Mouse (Mus musculus) myocyte (in vitro differentiated cells): ENCODE data around the gene Slc38a10. TPM values are rescaled to one million over a fixed set of nuclear protein-coding genes. Genes with fewer than 3 reads are reported as not detected.

ENCODE experiments used
- H3K27me3 ChIP-seq: one replicate; pipeline ENCODE4 v1.6.1; 2011; ENCODE audit not compliant: control insufficient read depth, insufficient read depth, insufficient read length
- H3K36me3 ChIP-seq: one replicate; pipeline ENCODE4 v1.6.1; 2011; ENCODE audit not compliant: control insufficient read depth, insufficient read depth
- H3K4me2 ChIP-seq: one replicate; pipeline ENCODE4 v1.6.1; 2011; ENCODE audit warnings: low read depth, control low read depth
- H3K4me3 ChIP-seq: one replicate; pipeline ENCODE4 v1.5.1; 2011; ENCODE audit warnings: mild to moderate bottlenecking, control low read depth, moderate library complexity
- H3K79me2 ChIP-seq: one replicate; pipeline ENCODE4 v1.6.1; 2011; ENCODE audit not compliant: control insufficient read depth, insufficient read depth
- H3ac ChIP-seq: one replicate; pipeline ENCODE4 v1.6.1; 2011; ENCODE audit not compliant: control insufficient read depth, insufficient read length
- CEBPB ChIP-seq: IDR thresholded peaks from 2 replicates; pipeline ENCODE4 v1.6.1; 2011; ENCODE audit warnings: mild to moderate bottlenecking, moderate library complexity; ENCODE audit not compliant: poor library complexity, insufficient read depth, severe bottlenecking
- E2F4 ChIP-seq: IDR thresholded peaks from one replicate; pipeline ENCODE4 v1.6.1; 2011; ENCODE audit warnings: mild to moderate bottlenecking, control low read depth, moderate library complexity; ENCODE audit not compliant: insufficient read depth
- MAX ChIP-seq: IDR thresholded peaks from one replicate; pipeline ENCODE4 v1.6.1; 2011; ENCODE audit warnings: low read depth, mild to moderate bottlenecking, control low read depth
- MYOD1 ChIP-seq, 3 experiments: IDR thresholded peaks; one replicate each; pipeline ENCODE4 v1.6.1; 2011; ENCODE audit warnings: control low read depth in 2 of 3, low read depth in 2 of 3, mild to moderate bottlenecking in 2 of 3, moderate library complexity in 1 of 3; ENCODE audit not compliant: insufficient read length in 2 of 3, control insufficient read depth in 1 of 3
- MYOG ChIP-seq, 3 experiments: IDR thresholded peaks; one replicate each; pipeline ENCODE4 v1.6.1; 2011; ENCODE audit warnings: control low read depth in 2 of 3, low read depth in 2 of 3, mild to moderate bottlenecking in 2 of 3; ENCODE audit not compliant: insufficient read length in 2 of 3, control insufficient read depth in 1 of 3, insufficient read depth in 1 of 3
- POLR2A ChIP-seq: IDR thresholded peaks from one replicate; pipeline ENCODE4 v1.6.1; 2011; ENCODE audit warnings: low read depth, mild to moderate bottlenecking, control low read depth, moderate library complexity; ENCODE audit not compliant: insufficient read length
- POLR2AphosphoS2 ChIP-seq: IDR thresholded peaks from one replicate; pipeline ENCODE4 v1.6.1; 2011; ENCODE audit warnings: low read depth, control low read depth; ENCODE audit not compliant: insufficient read length
- REST ChIP-seq: IDR thresholded peaks from one replicate; pipeline ENCODE4 v1.6.1; 2011; ENCODE audit warnings: mild to moderate bottlenecking, control low read depth, moderate library complexity; ENCODE audit not compliant: insufficient read depth, insufficient read length
- SRF ChIP-seq: IDR thresholded peaks from one replicate; pipeline ENCODE4 v1.6.1; 2011; ENCODE audit warnings: low read depth; ENCODE audit not compliant: control insufficient read depth, insufficient read length
- TCF12 ChIP-seq: IDR thresholded peaks from one replicate; pipeline ENCODE4 v1.6.1; 2011; ENCODE audit warnings: mild to moderate bottlenecking, control low read depth; ENCODE audit not compliant: poor library complexity, insufficient read depth, severe bottlenecking
- TCF3 ChIP-seq: IDR thresholded peaks from one replicate; pipeline ENCODE4 v1.6.1; 2011; ENCODE audit warnings: low read depth, control low read depth; ENCODE audit not compliant: insufficient read length
- USF1 ChIP-seq: IDR thresholded peaks from one replicate; pipeline ENCODE4 v1.6.1; 2011; ENCODE audit warnings: low read depth, mild to moderate bottlenecking, control low read depth, moderate library complexity
- polyA plus RNA-seq: library from polyadenylated mRNA; unstranded; fragments of >200 nt; fragmentation: generic; extraction: Trizol; gene quantifications from one replicate; pipeline ENCODE4 v1.2.1, GENCODE M21; 2012; ENCODE audit warnings: missing spikeins

Gene Slc38a10
- polyA plus RNA-seq, 1 experiment: 97.9 TPM

DNA sequence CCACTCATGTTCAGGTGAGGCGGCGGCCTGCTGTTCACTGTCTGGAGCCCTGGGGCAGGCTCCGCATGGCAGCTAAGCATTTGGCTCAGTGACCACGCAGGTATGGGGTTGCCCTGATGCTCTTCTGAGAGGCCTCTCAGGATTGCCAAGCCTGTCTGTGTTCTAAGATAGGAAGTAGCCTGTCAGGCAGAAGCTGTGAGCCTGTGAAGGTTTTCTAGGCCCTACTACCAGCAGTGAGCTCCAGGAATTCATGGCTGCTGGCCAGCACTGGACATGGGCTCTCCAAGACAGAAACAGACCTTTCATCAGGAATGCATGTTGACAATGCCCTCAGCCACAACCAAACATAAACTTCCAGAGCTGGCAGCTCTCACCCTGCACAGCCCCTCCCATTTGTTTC is 39.0 kb downstream of the Slc38a10 start:
- Histone ChIP-seq H3K4me2 (no peak overlapping the region), H3K36me3 (no peaks in the 10 kb centered on the region), H3K4me3 (no peak overlapping the region), H3K79me2 (no peaks in the 10 kb centered on the region), H3ac (no peak overlapping the region), H3K27me3 (no peaks in the 10 kb centered on the region)
- no peak for TF ChIP-seq POLR2A
- TF ChIP-seq REST: no peak
- TF ChIP-seq TCF3: no peak
- no peak for TF ChIP-seq SRF
- TF ChIP-seq MYOD1 (IDR thresholded peaks at IDR 0.05; ENCODE audit: control insufficient read depth in 1 of 3, insufficient read length in 2 of 3, low read depth in 2 of 3): no peak
- no peak for TF ChIP-seq MAX
- TF ChIP-seq USF1: no peak
- TF ChIP-seq E2F4: no peak
- TF ChIP-seq CEBPB: no peak
- TF ChIP-seq TCF12: no peak
- TF ChIP-seq POLR2AphosphoS2: no peak
- no peak for TF ChIP-seq MYOG (IDR thresholded peaks at IDR 0.05; ENCODE audit: control insufficient read depth in 1 of 3, insufficient read depth in 1 of 3, insufficient read length in 2 of 3, low read depth in 2 of 3)

DNA sequence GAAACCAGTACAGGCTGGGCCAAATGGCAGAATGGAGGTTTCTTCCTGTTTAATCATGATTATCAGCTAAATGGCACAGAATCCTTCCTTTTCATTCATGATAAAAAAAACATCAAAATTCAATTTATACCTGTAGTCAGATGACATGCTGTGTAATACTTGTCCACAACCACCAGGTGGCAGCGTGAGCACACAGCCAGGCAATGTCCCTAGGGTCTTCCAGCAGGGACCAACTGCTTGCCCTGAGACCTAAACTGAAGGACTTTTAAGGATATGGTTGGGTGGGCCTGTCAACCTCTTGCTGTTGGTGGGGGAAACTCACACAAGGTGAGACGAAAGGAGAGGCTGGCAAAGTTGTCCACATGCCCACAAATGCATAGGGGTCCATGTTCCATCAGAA is 40.1 kb downstream of the Slc38a10 start:
- Histone ChIP-seq H3K4me2 (no peak overlapping the region), H3K79me2 (no peaks in the 10 kb centered on the region), H3K27me3 (no peaks in the 10 kb centered on the region), H3K4me3 (no peak overlapping the region), H3K36me3 (no peaks in the 10 kb centered on the region), H3ac (no peak overlapping the region)
- TF ChIP-seq TCF12 (no peak), POLR2A (no peak), MAX (no peak), SRF (no peak), REST (no peak)

DNA sequence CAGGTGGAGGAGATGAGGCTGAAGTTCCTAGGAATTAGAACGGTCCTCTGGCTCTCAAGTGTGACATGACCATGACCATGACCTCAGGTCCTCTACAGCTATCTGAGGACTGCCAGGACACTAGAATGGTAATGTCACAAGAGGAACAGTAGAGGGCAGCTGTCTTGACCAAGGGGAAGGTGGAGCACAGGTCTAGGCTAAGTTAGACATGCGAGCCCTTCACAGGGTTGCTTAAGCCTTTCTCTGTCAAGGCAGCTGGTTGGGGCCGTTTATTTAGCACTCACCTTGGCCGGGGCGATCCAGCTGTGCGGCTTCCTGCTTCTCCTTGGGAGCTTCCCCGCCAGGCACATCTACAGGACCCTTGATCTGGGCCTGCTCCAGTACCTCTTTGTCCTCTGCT is 40.6 kb downstream of the Slc38a10 start:
- no peak for TF ChIP-seq USF1
- TF ChIP-seq MYOD1 (IDR thresholded peaks at IDR 0.05; ENCODE audit: control insufficient read depth in 1 of 3, insufficient read length in 2 of 3, low read depth in 2 of 3): no peak
- TF ChIP-seq MAX: no peak
- no peak for TF ChIP-seq SRF
- no peak for TF ChIP-seq REST
- TF ChIP-seq MYOG (IDR thresholded peaks at IDR 0.05; ENCODE audit: control insufficient read depth in 1 of 3, insufficient read depth in 1 of 3, insufficient read length in 2 of 3, low read depth in 2 of 3): no peak
- no peak for TF ChIP-seq TCF12
- no peak for TF ChIP-seq CEBPB
- no peak for TF ChIP-seq POLR2A
- no peak for TF ChIP-seq TCF3
- no peak for TF ChIP-seq POLR2AphosphoS2
- no peak for TF ChIP-seq E2F4
- no peaks in the 10 kb centered on the region for H3K36me3 ChIP-seq
- no peaks in the 10 kb centered on the region for H3K27me3 ChIP-seq
- H3K4me3 ChIP-seq: no peak overlapping the region
- no peak overlapping the region for H3K4me2 ChIP-seq
- H3K79me2 ChIP-seq: no peaks in the 10 kb centered on the region
- H3ac ChIP-seq: no peak overlapping the region

DNA sequence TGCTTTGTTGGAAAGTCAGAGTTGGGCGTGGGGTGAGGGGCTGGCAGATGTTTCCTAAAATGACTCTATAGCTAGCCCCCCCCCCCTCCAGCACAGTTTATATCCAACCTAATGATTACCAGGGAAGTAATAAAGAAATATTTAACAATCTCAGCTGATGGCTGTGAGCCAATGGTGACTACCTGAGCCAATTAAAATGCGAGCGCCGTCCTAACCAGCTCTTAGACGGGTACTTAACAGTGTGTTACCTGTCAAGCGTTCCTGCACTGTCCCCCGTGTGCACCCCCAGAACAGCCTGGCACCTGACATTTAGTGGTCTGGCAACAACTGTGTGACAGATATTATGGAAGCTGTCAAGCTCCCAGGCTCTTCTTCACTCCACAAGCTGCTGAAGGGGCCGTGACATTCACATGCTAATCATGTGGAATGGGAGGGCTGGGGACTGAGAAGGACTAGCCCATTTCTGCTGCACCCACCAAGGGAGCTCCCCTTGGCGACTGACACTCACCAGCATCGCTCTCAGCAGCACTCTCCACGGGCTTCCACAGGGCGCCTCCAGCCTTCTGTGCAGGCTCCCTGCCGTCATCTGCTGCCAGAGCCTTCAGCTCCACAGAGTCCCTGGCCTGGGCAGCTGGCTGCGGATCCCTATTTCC is 41.5 kb downstream of the Slc38a10 start:
- Histone ChIP-seq H3K36me3 (no peaks in the 10 kb centered on the region), H3K27me3 (no peaks in the 10 kb centered on the region)

DNA sequence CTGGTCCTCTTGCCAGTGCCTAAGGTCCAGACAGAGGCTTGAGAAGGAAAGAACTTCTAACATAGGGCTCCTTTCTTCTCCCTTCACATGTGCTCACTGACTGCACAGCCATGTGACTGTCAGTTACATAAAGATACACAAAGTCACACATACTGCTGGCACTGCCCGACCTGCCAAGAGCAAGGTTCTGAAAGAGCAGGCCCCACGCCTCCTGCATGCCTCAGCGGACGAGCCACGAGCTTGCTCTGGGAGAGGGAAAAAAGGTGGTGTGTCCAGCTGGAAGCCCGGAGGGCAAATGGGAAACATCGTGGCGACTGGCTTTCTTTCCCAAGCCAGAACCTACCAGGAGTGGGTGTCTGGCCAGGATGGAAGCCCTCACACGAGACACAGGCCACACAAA is 43.4 kb downstream of the Slc38a10 start:
- H3K36me3 ChIP-seq: no peaks in the 10 kb centered on the region
- H3K4me3 ChIP-seq: no peak overlapping the region
- H3K4me2 ChIP-seq: no peak overlapping the region
- no peaks in the 10 kb centered on the region for H3K79me2 ChIP-seq
- H3K27me3 ChIP-seq: no peaks in the 10 kb centered on the region
- TF ChIP-seq USF1 (no peak), MAX (no peak), TCF3 (no peak), SRF (no peak), TCF12 (no peak), CEBPB (no peak), MYOD1 (IDR thresholded peaks at IDR 0.05; ENCODE audit: control insufficient read depth in 1 of 3, insufficient read length in 2 of 3, low read depth in 2 of 3) (no peak), POLR2AphosphoS2 (no peak), REST (no peak), E2F4 (no peak), POLR2A (no peak), MYOG (IDR thresholded peaks at IDR 0.05; ENCODE audit: control insufficient read depth in 1 of 3, insufficient read depth in 1 of 3, insufficient read length in 2 of 3, low read depth in 2 of 3) (no peak)
- H3ac ChIP-seq: no peak overlapping the region

More for the DNA sequence above, 41.5 kb downstream of the Slc38a10 start:
- no peak overlapping the region for H3K4me2 ChIP-seq
- H3ac ChIP-seq: no peak overlapping the region
- TF ChIP-seq USF1: no peak
- TF ChIP-seq REST: no peak
- no peak for TF ChIP-seq POLR2AphosphoS2
- TF ChIP-seq SRF: no peak
- no peak for TF ChIP-seq MYOD1 (IDR thresholded peaks at IDR 0.05; ENCODE audit: control insufficient read depth in 1 of 3, insufficient read length in 2 of 3, low read depth in 2 of 3)
- no peak for TF ChIP-seq CEBPB
- TF ChIP-seq TCF3: no peak
- no peak for TF ChIP-seq E2F4
- no peak for TF ChIP-seq MAX
- no peak for TF ChIP-seq POLR2A
- TF ChIP-seq MYOG (IDR thresholded peaks at IDR 0.05; ENCODE audit: control insufficient read depth in 1 of 3, insufficient read depth in 1 of 3, insufficient read length in 2 of 3, low read depth in 2 of 3): no peak
- TF ChIP-seq TCF12: no peak
- no peak overlapping the region for H3K4me3 ChIP-seq
- H3K79me2 ChIP-seq: no peaks in the 10 kb centered on the region
